Mouse (Mus musculus) lung, postnatal 4 days (tissue): ENCODE measurements around the gene Tesc.
A peak's percentile ranks its signal among the peaks of the same experiment; 100 is the strongest.

ENCODE experiments used
- DNase-seq, 2 experiments: peaks; one replicate each; pipeline ENCODE4 v3.0.0; 2021

Tesc gene

GRCm38 (mm10) chr5:118017527-118017926 lies 10.0 kb upstream of the Tesc start:
- no peak for DNase-seq

GRCm38 (mm10) chr5:118019905-118020304 lies 7.6 kb upstream of the Tesc start:
- no peak for DNase-seq

GRCm38 (mm10) chr5:118023053-118023452 lies 4.5 kb upstream of the Tesc start:
- DNase-seq, result no peak

GRCm38 (mm10) chr5:118025880-118026279 lies 1.7 kb upstream of the Tesc start:
- no peak for DNase-seq

GRCm38 (mm10) chr5:118026343-118026742 lies 1.2 kb upstream of the Tesc start:
- DNase-seq, result no peak

- no peak for DNase-seq
Measured at GRCm38 (mm10) chr5:118027101-118027697, 344 bp upstream of the Tesc start.

GRCm38 (mm10) chr5:118028191-118029034 lies 870 bp downstream of the Tesc start:
- peak in 1 of 2 experiments; percentile 44 for DNase-seq

- DNase-seq, result no peak
Measured at GRCm38 (mm10) chr5:118029035-118029408, 1.5 kb downstream of the Tesc start.

GRCm38 (mm10) chr5:118029420-118029819 lies 1.9 kb downstream of the Tesc start:
- DNase-seq, result peak in 1 of 2 experiments; percentile 21

GRCm38 (mm10) chr5:118030022-118030675 lies 2.6 kb downstream of the Tesc start:
- no peak for DNase-seq

GRCm38 (mm10) chr5:118031059-118031458 lies 3.5 kb downstream of the Tesc start:
- DNase-seq, result no peak

GRCm38 (mm10) chr5:118031508-118031907 lies 4.0 kb downstream of the Tesc start:
- DNase-seq, result no peak

GRCm38 (mm10) chr5:118033328-118033727 lies 5.8 kb downstream of the Tesc start:
- no peak for DNase-seq

GRCm38 (mm10) chr5:118033740-118034139 lies 6.2 kb downstream of the Tesc start:
- DNase-seq, result no peak

- no peak for DNase-seq
Measured at GRCm38 (mm10) chr5:118034632-118035031, 7.1 kb downstream of the Tesc start.

GRCm38 (mm10) chr5:118035786-118036185 lies 8.2 kb downstream of the Tesc start:
- DNase-seq, result no peak

GRCm38 (mm10) chr5:118036888-118037797 lies 9.6 kb downstream of the Tesc start:
- DNase-seq, result no peak

GRCm38 (mm10) chr5:118037798-118038484 lies 10.4 kb downstream of the Tesc start:
- DNase-seq, result no peak

GRCm38 (mm10) chr5:118039241-118039668 lies 11.7 kb downstream of the Tesc start:
- DNase-seq, result no peak

GRCm38 (mm10) chr5:118042599-118042998 lies 15.1 kb downstream of the Tesc start:
- DNase-seq, result no peak

- DNase-seq, result no peak
Measured at GRCm38 (mm10) chr5:118043761-118044160, 16.2 kb downstream of the Tesc start.

- DNase-seq, result no peak
Measured at GRCm38 (mm10) chr5:118044907-118045306, 17.4 kb downstream of the Tesc start.
